ENCODE assay signal across 14 mouse cellular contexts in genomic region chr9:122855141-122855540, GRCm38 (mm10). TPM values are rescaled to one million over a fixed set of nuclear protein-coding genes. Genes with fewer than 3 reads are reported as not detected.
A peak's percentile ranks its signal among the peaks of the same experiment; 100 is the strongest.
DNase-seq lines count a peak whose midpoint lies in the region; ATAC-seq and TF ChIP-seq lines count a peak whose summit lies in the region.
"Not testable (repeated sequence)": the region's sequence is repeated elsewhere in the genome, so short reads cannot be mapped to it uniquely, and the experiment has no call there.
"Had no signal": no experiment of that assay in that cellular context is flagged by ENCODE, and none has a peak within 500 bp of the region (broad histone marks: within the 10 kb centered on the region; RNA-seq: fewer than 3 reads in every experiment).

No protein-coding gene starts in this region.

- 38% methylated on average over 2 of the region's 7 CpGs for WGBS in heart, postnatal 0 days
- 26% methylated on average over 2 of the region's 7 CpGs for WGBS in liver, adult 2 months

- H3K4me2 ChIP-seq in heart, postnatal 0 days (ENCODE audit: low read depth, low read length) = not testable (repeated sequence)

- peaks cover 27% of the 10 kb centered on the region for H3K9me3 ChIP-seq in heart, postnatal 0 days (replicated peaks; ENCODE audit: control insufficient read depth, low read length)

- H3K36me3 ChIP-seq in heart, postnatal 0 days (replicated peaks; ENCODE audit: control insufficient read depth, insufficient read depth, low read length) = peaks cover 94% of the 10 kb centered on the region
- H3K36me3 ChIP-seq in liver, adult 2 months (ENCODE audit: control insufficient read depth, insufficient read depth, low read length) = peaks cover 92% of the 10 kb centered on the region

- ATAC-seq in heart, postnatal 0 days (ENCODE audit: insufficient read depth, low read depth) = peak; percentile 33; the same call in 1 of the 2 replicates

- not testable (repeated sequence) for H3K9ac ChIP-seq in heart, postnatal 0 days (replicated peaks; ENCODE audit: low read depth, low read length); liver, adult 2 months (ENCODE audit: low read depth, low read length)

- not testable (repeated sequence) for TF ChIP-seq POLR2A in liver, adult 2 months (IDR thresholded peaks at IDR 0.05; ENCODE audit: extremely low read depth, insufficient read depth, low read length)

- H3K27me3 ChIP-seq in heart, postnatal 0 days (ENCODE audit: control insufficient read depth, insufficient read depth, low read length); liver, adult 2 months (ENCODE audit: control insufficient read depth, insufficient read depth, low read length): not testable (repeated sequence)

- DNase-seq in heart, adult 11 months = peak; percentile 90
- not testable (repeated sequence) for DNase-seq in heart, postnatal 0 days (ENCODE audit: low spot score); liver, adult 2 months (ENCODE audit: extremely low read depth, low read depth, low spot score)

- TF ChIP-seq EP300 in heart, postnatal 0 days (IDR thresholded peaks at IDR 0.05; ENCODE audit: low read depth) = not testable (repeated sequence)

- TF ChIP-seq CTCF in heart, postnatal 0 days (IDR thresholded peaks at IDR 0.05; ENCODE audit: low read depth); liver, adult 2 months (IDR thresholded peaks at IDR 0.05; ENCODE audit: low read depth, low read length): not testable (repeated sequence)

- not testable (repeated sequence) for H3K79me2 ChIP-seq in liver, adult 2 months (ENCODE audit: control insufficient read depth, insufficient read depth, low read length)

- not testable (repeated sequence) for H3K4me3 ChIP-seq in heart, postnatal 0 days (ENCODE audit: low read depth, low read length); liver, adult 2 months (ENCODE audit: insufficient read depth, low read depth, low read length)

- peak overlapping the region; percentile 67; the same call in 1 of the 2 replicates for H3K27ac ChIP-seq in heart, postnatal 0 days (ENCODE audit: low read depth)
- peak overlapping the region; percentile 41; the same call in 1 of the 2 replicates for H3K27ac ChIP-seq in liver, adult 2 months (replicated peaks; ENCODE audit: insufficient read depth, low read depth, low read length)

- H3K4me1 ChIP-seq in heart, postnatal 0 days (ENCODE audit: control insufficient read depth, insufficient read depth); liver, adult 2 months (ENCODE audit: control insufficient read depth, insufficient read depth, low read length): not testable (repeated sequence)

RNA-seq across cellular contexts. Expression of gene Zfp445, which starts 10.7 kb away (rescaled TPM):
- 51.3 and 72.3 TPM in 2 replicates for total RNA-seq in heart, postnatal 0 days (2014; rRNA removed; ENCODE audit: low replicate concordance)
- 19.0 and 24.6 TPM in 2 replicates for polyA plus RNA-seq in heart, postnatal 0 days (2015; fragmentation: Nextera tagmentation; extraction: Ambion mirVana)
- 52.2 TPM in 2 replicates for total RNA-seq in liver, adult 2 months (2014; rRNA removed)
- 22.3 and 27.8 TPM in 2 replicates for polyA plus RNA-seq in liver, adult 2 months (2012; rRNA removed)

RNA-seq across cellular contexts. Expression of gene Gm35549, which starts 11.3 kb away (rescaled TPM):
- not detected in 2 replicates for total RNA-seq in heart, postnatal 0 days (2014; rRNA removed; ENCODE audit: low replicate concordance)
- 0.20 TPM in 1 of 2 replicates, not detected in the other for polyA plus RNA-seq in heart, postnatal 0 days (2015; fragmentation: Nextera tagmentation; extraction: Ambion mirVana)
- total RNA-seq in liver, adult 2 months (2014; rRNA removed) = not detected in 2 replicates
- not detected in 2 replicates for polyA plus RNA-seq in liver, adult 2 months (2012; rRNA removed)
- total RNA-seq: adrenal gland, adult 18-20 months; adrenal gland, adult 2 months; adrenal gland, adult 8-10 months; adrenal gland, postnatal 10 days; adrenal gland, postnatal 14 days; adrenal gland, postnatal 25 days; adrenal gland, postnatal 36 days; CH12.LX; G1E; MEL had no signal
- polyA plus RNA-seq: adrenal gland, adult 2 months; brain, embryonic 14.5 days; G1E had no signal

RNA-seq across cellular contexts. Expression of gene Zkscan7, which starts 30.3 kb away (rescaled TPM):
- total RNA-seq in heart, postnatal 0 days (2014; rRNA removed; ENCODE audit: low replicate concordance) = 3.9 and 5.4 TPM in 2 replicates
- polyA plus RNA-seq in heart, postnatal 0 days (2015; fragmentation: Nextera tagmentation; extraction: Ambion mirVana) = 1.4 and 1.5 TPM in 2 replicates
- total RNA-seq in liver, adult 2 months (2014; rRNA removed) = 11.8 and 13.0 TPM in 2 replicates
- 2.7 and 3.8 TPM in 2 replicates for polyA plus RNA-seq in liver, adult 2 months (2012; rRNA removed)
- polyA plus RNA-seq: G1E had no signal

RNA-seq across cellular contexts. Expression of gene Tcaim, which starts 49.8 kb away (rescaled TPM):
- 4.0 and 6.5 TPM in 2 replicates for total RNA-seq in heart, postnatal 0 days (2014; rRNA removed; ENCODE audit: low replicate concordance)
- 9.8 and 10.0 TPM in 2 replicates for polyA plus RNA-seq in heart, postnatal 0 days (2015; fragmentation: Nextera tagmentation; extraction: Ambion mirVana)
- total RNA-seq in liver, adult 2 months (2014; rRNA removed) = 13.7 and 14.2 TPM in 2 replicates
- polyA plus RNA-seq in liver, adult 2 months (2012; rRNA removed) = 5.5 and 7.2 TPM in 2 replicates
